Comparison of ENCODE assay signal across 8 mouse cellular contexts in genomic region chr5:135851024-135851423, GRCm38 (mm10). TPM values are rescaled to one million over a fixed set of nuclear protein-coding genes. Genes with fewer than 3 reads are reported as not detected.
DNase-seq lines count a peak whose midpoint lies in the region; ATAC-seq and TF ChIP-seq lines count a peak whose summit lies in the region.
"Had no signal": no experiment of that assay in that cellular context is flagged by ENCODE, and none has a peak within 500 bp of the region (broad histone marks: within the 10 kb centered on the region; RNA-seq: fewer than 3 reads in every experiment).

No protein-coding gene starts in this region.

- 1% methylated on average over 15 of the region's 15 CpGs for WGBS in lung, postnatal 0 days
- under 1% methylated on average over 15 of the region's 15 CpGs for WGBS in forebrain, embryonic 10.5 days
- whole genome bisulfite sequencing in limb, embryonic 14.5 days = under 1% methylated on average over 15 of the region's 15 CpGs
- under 1% methylated on average over 15 of the region's 15 CpGs for WGBS in stomach, embryonic 16.5 days

- no peaks in the 10 kb centered on the region for H3K9me3 ChIP-seq in lung, postnatal 0 days (ENCODE audit: low read length)
- H3K9me3 ChIP-seq in forebrain, embryonic 10.5 days = 0 out of 2 replicates have a peak, but pooled peaks cover 3% of the 10 kb centered on the region
- H3K9me3 ChIP-seq in limb, embryonic 14.5 days (ENCODE audit: control insufficient read depth, low read length) = no peaks in the 10 kb centered on the region
- no peaks in the 10 kb centered on the region for H3K9me3 ChIP-seq in stomach, embryonic 16.5 days (replicated peaks; ENCODE audit: control insufficient read depth, low read length)

- H3K36me3 ChIP-seq in lung, postnatal 0 days (ENCODE audit: insufficient read depth, low read length) = no peaks in the 10 kb centered on the region
- no peaks in the 10 kb centered on the region for H3K36me3 ChIP-seq in forebrain, embryonic 10.5 days (replicated peaks)
- no peaks in the 10 kb centered on the region for H3K36me3 ChIP-seq in limb, embryonic 14.5 days (ENCODE audit: control insufficient read depth, insufficient read depth, low read length)
- no peaks in the 10 kb centered on the region for H3K36me3 ChIP-seq in stomach, embryonic 16.5 days (ENCODE audit: control insufficient read depth, insufficient read depth, low read length)
- H3K36me3 ChIP-seq: liver, embryonic 13.5 days had no signal

- DNase-seq in lung, postnatal 0 days (ENCODE audit: low spot score) = peak; percentile 30
- no peak for DNase-seq in lung, postnatal 25 days (ENCODE audit: low spot score)
- DNase-seq in forebrain, embryonic 10.5 days (ENCODE audit: extremely low spot score, low spot score) = no peak
- DNase-seq in limb, embryonic 14.5 days (ENCODE audit: low spot score) = peak; percentile 52
- DNase-seq in gastrocnemius, postnatal 4 days (ENCODE audit: low spot score in 2 of 2) = no peak
- DNase-seq: liver, embryonic 13.5 days had no signal

- peaks cover 33% of the 10 kb centered on the region for H3K27me3 ChIP-seq in lung, postnatal 0 days (replicated peaks; ENCODE audit: insufficient read depth, low read length)
- peaks cover 74% of the 10 kb centered on the region for H3K27me3 ChIP-seq in forebrain, embryonic 10.5 days (ENCODE audit: poor library complexity, severe bottlenecking)
- peaks cover 46% of the 10 kb centered on the region for H3K27me3 ChIP-seq in limb, embryonic 14.5 days (ENCODE audit: control insufficient read depth, insufficient read depth, low read length)
- peaks cover 39% of the 10 kb centered on the region for H3K27me3 ChIP-seq in stomach, embryonic 16.5 days (ENCODE audit: control insufficient read depth, insufficient read depth, low read length)

- no peak overlapping the region for H3K27ac ChIP-seq in lung, postnatal 0 days (ENCODE audit: low read length)
- H3K27ac ChIP-seq in forebrain, embryonic 10.5 days = peak overlapping the region; percentile 57; the same call in 1 of the 2 replicates
- H3K27ac ChIP-seq in limb, embryonic 14.5 days (replicated peaks; ENCODE audit: low read depth, low read length) = no peak overlapping the region
- no peak overlapping the region for H3K27ac ChIP-seq in stomach, embryonic 16.5 days (ENCODE audit: low read length)
- H3K27ac ChIP-seq: liver, embryonic 13.5 days had no signal

- H3K4me3 ChIP-seq in lung, postnatal 0 days (ENCODE audit: low read depth, low read length) = no peak overlapping the region
- peak overlapping the region; percentile 24 for H3K4me3 ChIP-seq in forebrain, embryonic 10.5 days
- no peak overlapping the region for H3K4me3 ChIP-seq in limb, embryonic 14.5 days (replicated peaks; ENCODE audit: low read length)
- H3K4me3 ChIP-seq in stomach, embryonic 16.5 days (replicated peaks; ENCODE audit: low read length) = no peak overlapping the region
- H3K4me3 ChIP-seq: liver, embryonic 13.5 days had no signal

- ATAC-seq in lung, postnatal 0 days = no peak
- peak; percentile 88 for ATAC-seq in limb, embryonic 14.5 days (ENCODE audit: low FRiP score, low read depth)
- ATAC-seq in stomach, embryonic 16.5 days (ENCODE audit: insufficient read depth, low FRiP score) = peak; percentile 86; the same call in 1 of the 2 replicates
- ATAC-seq in CD4-positive, CD25-positive, alpha-beta regulatory T cell, adult 4 months = no peak

- no peaks in the 10 kb centered on the region for H3K4me1 ChIP-seq in lung, postnatal 0 days (ENCODE audit: insufficient read depth, low read depth, low read length)
- H3K4me1 ChIP-seq in forebrain, embryonic 10.5 days = peaks cover 23% of the 10 kb centered on the region
- H3K4me1 ChIP-seq in limb, embryonic 14.5 days (ENCODE audit: control insufficient read depth, insufficient read depth, low read length) = no peaks in the 10 kb centered on the region
- no peaks in the 10 kb centered on the region; the same call in 1 of the 2 replicates for H3K4me1 ChIP-seq in stomach, embryonic 16.5 days (ENCODE audit: control insufficient read depth, insufficient read depth, low read length)
- H3K4me1 ChIP-seq: liver, embryonic 13.5 days had no signal

- no peak for TF ChIP-seq EP300 in lung, postnatal 0 days (IDR thresholded peaks at IDR 0.05)

- no peak overlapping the region for H3K9ac ChIP-seq in lung, postnatal 0 days (replicated peaks; ENCODE audit: low read depth)
- no peak overlapping the region for H3K9ac ChIP-seq in limb, embryonic 14.5 days (ENCODE audit: low read depth, low read length, severe bottlenecking)
- H3K9ac ChIP-seq in stomach, embryonic 16.5 days (ENCODE audit: low read length) = no peak overlapping the region
- H3K9ac ChIP-seq: liver, embryonic 13.5 days had no signal

- no peak for TF ChIP-seq POLR2A in limb, embryonic 14.5 days (IDR thresholded peaks at IDR 0.05; ENCODE audit: borderline replicate concordance, extremely low read depth, insufficient read depth, insufficient read length)

- no peak for TF ChIP-seq CTCF in lung, postnatal 0 days (IDR thresholded peaks at IDR 0.05)

- no peak overlapping the region for H3K4me2 ChIP-seq in lung, postnatal 0 days (replicated peaks; ENCODE audit: low read depth, low read length)
- H3K4me2 ChIP-seq in limb, embryonic 14.5 days (replicated peaks; ENCODE audit: low read depth, low read length, severe bottlenecking) = no peak overlapping the region
- no peak overlapping the region for H3K4me2 ChIP-seq in stomach, embryonic 16.5 days (ENCODE audit: low read depth, low read length)
- H3K4me2 ChIP-seq: liver, embryonic 13.5 days had no signal

RNA-seq across cellular contexts. Expression of gene Hspb1, which starts 36.7 kb away (rescaled TPM):
- 198 and 248 TPM in 2 replicates for polyA plus RNA-seq in lung, postnatal 0 days (2015; fragmentation: Nextera tagmentation; extraction: Ambion mirVana)
- polyA plus RNA-seq in forebrain, embryonic 10.5 days (2016; fragmentation: Nextera tagmentation; extraction: Ambion mirVana) = 7.2 and 7.6 TPM in 2 replicates
- polyA plus RNA-seq in limb, embryonic 14.5 days (2012; rRNA removed) = 326 and 338 TPM in 2 replicates
- 433 and 574 TPM in 2 replicates for polyA plus RNA-seq in limb, embryonic 14.5 days (2014; fragmentation: Nextera tagmentation; extraction: Ambion mirVana)
- 649 and 704 TPM in 2 replicates for polyA plus RNA-seq in stomach, embryonic 16.5 days (2015; fragmentation: Nextera tagmentation; extraction: Ambion mirVana)
- polyA plus RNA-seq in CD4-positive, CD25-positive, alpha-beta regulatory T cell, adult 4 months (2017; shearing (Covaris generic)) = 1 to 10 TPM in 1 of 2 experiments, not detected in 1; 1.3 TPM
- 100 to 1,000 TPM; 499 to 513 TPM for total RNA-seq in gastrocnemius, postnatal 4 days (2021)

RNA-seq across cellular contexts. Expression of gene Srrm3, which starts 44.3 kb away (rescaled TPM):
- 0.05 TPM in 1 of 2 replicates, not detected in the other for polyA plus RNA-seq in lung, postnatal 0 days (2015; fragmentation: Nextera tagmentation; extraction: Ambion mirVana)
- 2.9 and 4.2 TPM in 2 replicates for polyA plus RNA-seq in forebrain, embryonic 10.5 days (2016; fragmentation: Nextera tagmentation; extraction: Ambion mirVana)
- polyA plus RNA-seq in limb, embryonic 14.5 days (2012; rRNA removed) = 0.53 and 0.55 TPM in 2 replicates
- 0.07 and 0.12 TPM in 2 replicates for polyA plus RNA-seq in limb, embryonic 14.5 days (2014; fragmentation: Nextera tagmentation; extraction: Ambion mirVana)
- 1.2 TPM in 2 replicates for polyA plus RNA-seq in stomach, embryonic 16.5 days (2015; fragmentation: Nextera tagmentation; extraction: Ambion mirVana)
- polyA plus RNA-seq in CD4-positive, CD25-positive, alpha-beta regulatory T cell, adult 4 months (2017; shearing (Covaris generic)) = not detected
- under 1 TPM; 0.08 to 0.12 TPM for total RNA-seq in gastrocnemius, postnatal 4 days (2021)
- polyA plus RNA-seq: liver, embryonic 13.5 days had no signal

Comparison
In these comparisons a context has a peak if more than half of its experiments do, and no peak if none do; other contexts are left out.
1. DNase-seq: peak in lung, postnatal 0 days (single experiment) and limb, embryonic 14.5 days (single experiment); none in lung, postnatal 25 days (single experiment), forebrain, embryonic 10.5 days (single experiment) and gastrocnemius, postnatal 4 days (0 of 2).
2. ATAC-seq: peak in limb, embryonic 14.5 days (single experiment) and stomach, embryonic 16.5 days (single experiment); none in lung, postnatal 0 days (single experiment) and CD4-positive, CD25-positive, alpha-beta regulatory T cell, adult 4 months (single experiment).
3. RNA of gene Hspb1, which starts 36.7 kb away (polyA plus RNA-seq): 649 to 704 TPM in stomach, embryonic 16.5 days, 326 to 574 TPM in limb, embryonic 14.5 days and 198 to 248 TPM in lung, postnatal 0 days; 7.2 to 7.6 TPM in forebrain, embryonic 10.5 days and 1.3 TPM in CD4-positive, CD25-positive, alpha-beta regulatory T cell, adult 4 months; every median in the first group is over 10 times any median in the second.